Mouse (Mus musculus) subcutaneous adipose tissue, adult 2 months (tissue): ENCODE measurements around the gene Lbx1. TPM values are rescaled to one million over a fixed set of nuclear protein-coding genes. Genes with fewer than 3 reads are reported as not detected.

Experiments
- polyA plus RNA-seq: library from polyadenylated mRNA; depleted of rRNA; stranded (reverse); fragments of >200 nt; gene quantifications from 2 replicates; pipeline ENCODE4 v1.2.3, GENCODE M21; 2012; ENCODE audit warnings: low replicate concordance; rRNA removed

Lbx1 gene
- not detected in 2 replicates for polyA plus RNA-seq

DNA sequence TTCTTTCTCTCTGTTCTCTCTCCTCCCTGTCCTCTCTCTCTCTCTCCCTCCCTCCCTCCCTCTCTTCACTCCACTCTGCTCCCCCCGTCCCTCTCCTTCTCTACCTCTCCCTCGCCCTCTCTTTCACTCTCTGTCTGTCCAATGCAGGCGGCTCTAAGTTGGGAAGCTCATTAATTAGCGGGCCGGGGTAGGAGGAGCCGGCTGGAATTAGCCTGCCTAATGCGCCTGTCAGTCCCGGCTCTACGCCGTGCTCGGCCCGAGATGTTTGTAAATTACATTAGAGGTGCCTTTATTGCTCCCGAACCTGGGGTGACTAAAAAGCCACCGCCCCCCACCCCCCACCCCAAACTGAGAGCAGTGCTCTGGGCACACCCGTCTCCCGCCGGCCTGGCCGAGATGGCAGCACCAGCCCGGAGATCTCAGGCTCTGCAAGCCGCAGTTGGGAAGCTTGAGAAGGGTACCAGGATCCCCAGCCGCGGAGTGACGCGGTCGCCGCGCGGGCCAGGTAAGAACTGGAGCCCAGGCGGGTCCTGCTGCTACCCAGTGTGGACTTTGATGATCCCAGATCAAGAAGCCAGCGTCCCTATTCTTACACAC, at the start of gene Lbx1:
Gene Lbx1 (minus strand): TSS at position 47 of the 597 bp plus-strand sequence.

Other genes with a start within 250 kb of the Lbx1 start
- gene Sema4g, start 246.7 kb downstream of the Lbx1 start, polyA plus RNA-seq = 4.0 and 12.5 TPM in 2 replicates
- 9.0 and 19.2 TPM in 2 replicates for gene Twnk, start 230.1 kb downstream of the Lbx1 start, polyA plus RNA-seq
- gene Mrpl43, start 229.4 kb downstream of the Lbx1 start, polyA plus RNA-seq = 65.1 and 69.4 TPM in 2 replicates
- gene Lzts2, start 221.4 kb downstream of the Lbx1 start, polyA plus RNA-seq = 121 and 175 TPM in 2 replicates
- gene Pdzd7, start 190.1 kb downstream of the Lbx1 start, polyA plus RNA-seq = 0.34 and 0.41 TPM in 2 replicates
- gene Sfxn3, start 188.3 kb downstream of the Lbx1 start, polyA plus RNA-seq = 30.2 and 68.5 TPM in 2 replicates
- 4.7 and 5.1 TPM in 2 replicates for gene Kazald1, start 160.6 kb downstream of the Lbx1 start, polyA plus RNA-seq
- not detected in 2 replicates for gene Tlx1, start 85.1 kb downstream of the Lbx1 start, polyA plus RNA-seq
- gene Btrc, start 127.9 kb upstream of the Lbx1 start, polyA plus RNA-seq = 16.0 and 19.6 TPM in 2 replicates